Mouse (Mus musculus) hindbrain, embryonic 16.5 days (tissue): Measurements from ENCODE around the gene Adipor2. TPM values are rescaled to one million over a fixed set of nuclear protein-coding genes. Genes with fewer than 3 reads are reported as not detected.

Source experiments
- ATAC-seq: fragments of 200-750 bp; cut with Nextera tagmentation; 2 replicates; pipeline ENCODE4 v1.8.0; 2017; ENCODE audit warnings: moderate TSS enrichment, moderate library complexity
- H3K27ac ChIP-seq: fragments of 300-500 bp; sonication (generic); 2 replicates; pipeline ENCODE4 v1.5.1; 2014; ENCODE audit warnings: low read depth, mild to moderate bottlenecking, control low read depth, low read length, moderate library complexity
- H3K27me3 ChIP-seq: fragments of 300-500 bp; sonication (generic); replicated peaks from 2 replicates; pipeline ENCODE4 v1.6.1; 2014; ENCODE audit warnings: low read length; ENCODE audit not compliant: control insufficient read depth, insufficient read depth
- H3K36me3 ChIP-seq: fragments of 300-500 bp; sonication (generic); 2 replicates; pipeline ENCODE4 v1.6.1; 2014; ENCODE audit warnings: mild to moderate bottlenecking, low read length, moderate library complexity, mixed read lengths; ENCODE audit not compliant: control insufficient read depth, insufficient read depth
- H3K4me1 ChIP-seq: fragments of 300-500 bp; sonication (generic); 2 replicates; pipeline ENCODE4 v1.6.1; 2014; ENCODE audit warnings: low read depth, low read length; ENCODE audit not compliant: control insufficient read depth, insufficient read depth
- H3K4me2 ChIP-seq: fragments of 300-500 bp; sonication (generic); 2 replicates; pipeline ENCODE4 v1.6.1; 2014; ENCODE audit warnings: mild to moderate bottlenecking, low read length, control low read depth, moderate library complexity
- H3K4me3 ChIP-seq: fragments of 300-500 bp; sonication (generic); 2 replicates; pipeline ENCODE4 v1.5.1; 2014; ENCODE audit warnings: mild to moderate bottlenecking, low read length, control low read depth, moderate library complexity
- H3K9ac ChIP-seq: fragments of 300-500 bp; sonication (generic); 2 replicates; pipeline ENCODE4 v1.6.1; 2014; ENCODE audit warnings: low read depth, mild to moderate bottlenecking, control low read depth, low read length, moderate library complexity
- H3K9me3 ChIP-seq: fragments of 300-500 bp; sonication (generic); 2 replicates; pipeline ENCODE4 v1.6.1; 2014; ENCODE audit warnings: mild to moderate bottlenecking, low read length, moderate library complexity; ENCODE audit not compliant: control insufficient read depth
- WGBS: fragments of 180-500 bp; shearing (Covaris S2); extraction: QIAGEN DNeasy Blood & Tissue Kit; methylation state at CpG from one replicate; pipeline ENCODE4 v1.1.7; 2014; 5-methylcytosine and 5-hydroxymethylcytosine counted together
- polyA plus RNA-seq: library from polyadenylated mRNA; unstranded; fragments of >200 nt; fragmentation: Nextera tagmentation; extraction: Ambion mirVana; gene quantifications from 2 replicates; pipeline ENCODE4 v1.2.1, GENCODE M21; 2015

Gene Adipor2
- polyA plus RNA-seq, 1 experiment from 2014 or later, result 37.0 TPM

DNA sequence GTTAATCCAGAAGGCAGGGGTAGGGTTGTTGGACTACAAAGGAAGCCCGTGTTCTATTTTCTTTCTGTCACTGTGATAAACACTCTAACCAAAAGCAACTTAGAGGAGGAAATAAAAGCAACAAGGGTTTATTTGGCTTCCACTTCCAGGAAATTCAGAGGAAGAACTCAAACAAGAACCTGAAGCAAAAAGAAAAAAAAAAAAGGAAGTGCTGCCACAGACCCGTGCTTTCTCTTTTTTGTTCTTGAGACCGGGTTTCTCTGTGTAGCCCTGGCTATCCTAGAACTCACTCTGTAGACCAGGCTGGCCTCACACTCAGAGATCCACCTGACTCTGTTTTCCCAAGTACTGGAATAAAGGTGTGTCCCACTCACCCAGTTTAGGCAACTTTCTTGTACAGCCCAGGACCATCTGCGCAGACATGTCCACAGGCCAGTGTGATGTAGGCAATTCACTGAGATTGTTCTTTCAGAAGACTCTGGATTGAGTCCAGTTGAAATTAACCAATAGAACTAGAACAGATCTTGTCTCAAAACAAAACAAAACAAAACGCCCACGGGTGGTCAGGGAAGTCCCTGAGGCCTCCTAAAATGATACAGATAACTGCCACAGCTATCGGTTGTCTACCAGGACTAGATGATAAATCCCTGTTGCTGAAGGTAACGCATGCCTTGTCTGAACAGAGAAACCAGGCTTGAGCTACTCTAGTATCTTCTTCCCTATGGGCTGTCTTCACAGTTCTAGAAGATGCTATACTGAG lies 15.8 kb downstream of the Adipor2 start:
- H3K27me3 ChIP-seq, result no peaks in the 10 kb centered on the region
- no peak overlapping the region for H3K27ac ChIP-seq
- no peak for ATAC-seq
- no peaks in the 10 kb centered on the region for H3K9me3 ChIP-seq
- no peak overlapping the region for H3K4me3 ChIP-seq
- no peak overlapping the region for H3K9ac ChIP-seq
- H3K36me3 ChIP-seq, result no peaks in the 10 kb centered on the region
- 88% methylated on average over 8 of the region's 8 CpGs for WGBS
- no peaks in the 10 kb centered on the region for H3K4me1 ChIP-seq
- no peak overlapping the region for H3K4me2 ChIP-seq

- Histone ChIP-seq H3K9me3 (no peaks in the 10 kb centered on the region), H3K36me3 (no peaks in the 10 kb centered on the region), H3K4me2 (no peak overlapping the region), H3K27me3 (no peaks in the 10 kb centered on the region), H3K9ac (no peak overlapping the region), H3K27ac (no peak overlapping the region), H3K4me3 (no peak overlapping the region), H3K4me1 (no peaks in the 10 kb centered on the region)
- no peak for ATAC-seq
- 87% methylated on average over 3 of the region's 3 CpGs for WGBS
Measured at GRCm38 (mm10) chr6:119400649-119401048, 16.9 kb downstream of the Adipor2 start.

GRCm38 (mm10) chr6:119399371-119399770 lies 18.1 kb downstream of the Adipor2 start:
- no peaks in the 10 kb centered on the region for H3K9me3 ChIP-seq
- WGBS, result 92% methylated on average over 3 of the region's 3 CpGs
- no peaks in the 10 kb centered on the region for H3K36me3 ChIP-seq
- no peak overlapping the region for H3K4me3 ChIP-seq
- ATAC-seq, result no peak
- H3K4me1 ChIP-seq, result no peaks in the 10 kb centered on the region
- H3K9ac ChIP-seq, result no peak overlapping the region
- H3K27ac ChIP-seq, result no peak overlapping the region
- no peak overlapping the region for H3K4me2 ChIP-seq
- no peaks in the 10 kb centered on the region for H3K27me3 ChIP-seq

DNA sequence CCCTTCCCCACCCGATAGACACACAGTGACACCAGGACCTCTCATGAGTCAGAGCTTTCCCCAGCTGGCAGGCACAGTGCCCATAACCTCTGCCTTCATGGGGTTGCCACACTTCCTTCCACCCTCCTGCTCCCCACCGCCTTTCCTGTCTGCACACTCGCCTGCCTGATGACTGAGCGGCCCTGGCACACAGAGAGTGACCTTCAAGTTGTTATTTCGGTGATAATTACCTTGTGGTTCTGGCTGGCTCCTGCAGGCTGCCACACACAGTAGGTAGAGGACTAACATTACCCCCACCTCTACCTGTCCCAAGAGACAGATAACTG lies 21.2 kb downstream of the Adipor2 start:
- no peaks in the 10 kb centered on the region for H3K36me3 ChIP-seq
- H3K9me3 ChIP-seq, result no peaks in the 10 kb centered on the region
- ATAC-seq, result no peak
- H3K4me1 ChIP-seq, result no peaks in the 10 kb centered on the region
- H3K27me3 ChIP-seq, result no peaks in the 10 kb centered on the region
- H3K27ac ChIP-seq, result no peak overlapping the region
- 80% methylated on average over 5 of the region's 5 CpGs for WGBS
- H3K4me2 ChIP-seq, result no peak overlapping the region
- H3K9ac ChIP-seq, result no peak overlapping the region
- H3K4me3 ChIP-seq, result no peak overlapping the region

DNA sequence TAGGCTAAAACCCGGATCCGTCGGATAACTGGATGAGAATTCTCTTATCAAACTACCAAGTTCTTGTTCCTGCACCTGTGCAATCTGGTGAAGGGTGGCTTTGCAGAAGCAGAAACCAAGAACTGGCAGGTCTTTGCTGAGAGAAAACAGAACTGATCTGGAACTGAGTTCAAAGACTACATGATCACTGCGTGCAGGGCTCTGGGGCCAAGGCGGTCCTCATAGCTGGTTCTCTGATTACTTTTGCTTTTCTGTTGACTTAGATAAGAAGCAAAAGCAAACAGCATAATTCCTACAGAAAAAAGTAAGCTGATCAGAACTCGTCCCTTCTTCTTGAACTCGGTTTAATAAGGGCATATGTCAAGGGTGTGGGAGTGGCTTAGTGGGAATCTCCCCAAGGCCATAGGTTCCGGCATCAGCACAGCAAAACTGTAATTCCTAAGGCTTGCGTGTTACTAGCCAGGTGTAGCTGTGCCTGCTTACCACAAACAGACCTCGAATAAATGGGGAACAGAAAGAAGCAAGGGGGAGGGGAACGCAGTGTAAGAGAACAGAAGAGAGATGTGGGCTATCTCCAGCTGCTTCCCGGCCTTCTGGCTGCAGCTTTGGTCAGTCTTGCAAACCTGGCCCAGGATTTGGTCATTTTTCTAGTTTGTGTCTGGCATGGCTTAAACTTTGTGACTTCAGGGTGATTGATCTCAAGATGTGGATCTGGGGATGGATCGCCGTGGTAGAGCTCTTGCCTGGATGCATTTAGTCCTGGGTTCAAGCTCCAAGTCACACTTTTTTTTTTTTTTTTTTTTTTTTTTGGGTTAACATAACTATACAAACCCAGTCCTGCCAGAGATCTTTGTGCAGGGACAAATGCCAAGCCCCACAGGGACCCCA lies 21.8 kb downstream of the Adipor2 start:
- Histone ChIP-seq H3K4me1 (no peaks in the 10 kb centered on the region), H3K9me3 (no peaks in the 10 kb centered on the region), H3K4me2 (no peak overlapping the region), H3K27ac (no peak overlapping the region), H3K27me3 (no peaks in the 10 kb centered on the region), H3K36me3 (no peaks in the 10 kb centered on the region), H3K4me3 (no peak overlapping the region), H3K9ac (no peak overlapping the region)
- 87% methylated on average over 14 of the region's 14 CpGs for WGBS
- ATAC-seq, result no peak

- no peak for ATAC-seq
- Histone ChIP-seq H3K27ac (no peak overlapping the region), H3K9ac (no peak overlapping the region), H3K4me3 (no peak overlapping the region), H3K4me2 (no peak overlapping the region), H3K27me3 (no peaks in the 10 kb centered on the region), H3K36me3 (no peaks in the 10 kb centered on the region), H3K9me3 (no peaks in the 10 kb centered on the region), H3K4me1 (peaks cover 5% of the 10 kb centered on the region)
- WGBS, result 82% methylated on average over 9 of the region's 9 CpGs
Measured at GRCm38 (mm10) chr6:119392836-119393235, 24.7 kb downstream of the Adipor2 start.

GRCm38 (mm10) chr6:119390728-119391127 lies 26.8 kb downstream of the Adipor2 start:
- Histone ChIP-seq H3K27me3 (no peaks in the 10 kb centered on the region), H3K36me3 (no peaks in the 10 kb centered on the region), H3K27ac (no peak overlapping the region), H3K9me3 (no peaks in the 10 kb centered on the region), H3K4me1 (peaks cover 15% of the 10 kb centered on the region), H3K9ac (no peak overlapping the region), H3K4me2 (no peak overlapping the region), H3K4me3 (no peak overlapping the region)
- no peak for ATAC-seq
- 91% methylated on average over 4 of the region's 4 CpGs for WGBS

DNA sequence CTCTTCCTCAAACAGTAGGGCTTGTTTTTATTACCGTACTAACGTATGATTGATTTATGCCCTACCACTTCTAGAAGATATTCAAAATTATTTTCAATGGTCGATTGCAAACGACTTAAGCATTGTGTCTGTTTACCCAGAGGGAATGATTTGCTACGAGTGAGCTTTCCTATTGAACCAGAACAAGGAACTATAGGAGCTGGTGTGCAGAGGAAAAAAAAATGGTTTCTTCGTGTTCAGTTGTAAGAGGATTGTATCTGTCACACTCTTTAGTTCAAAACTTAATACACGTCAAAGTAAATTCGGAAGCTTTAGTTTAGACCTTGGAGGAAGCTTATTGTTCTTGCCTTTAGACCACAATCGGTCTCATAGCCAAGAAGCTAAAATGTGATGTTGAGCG lies 28.4 kb downstream of the Adipor2 start:
- Histone ChIP-seq H3K36me3 (no peaks in the 10 kb centered on the region), H3K4me3 (peak overlapping the region; percentile 79), H3K4me2 (peak overlapping the region; percentile 51), H3K9me3 (no peaks in the 10 kb centered on the region), H3K27me3 (no peaks in the 10 kb centered on the region), H3K4me1 (peaks cover 15% of the 10 kb centered on the region), H3K27ac (peak overlapping the region; percentile 82), H3K9ac (peak overlapping the region; percentile 68)
- peak; percentile 10; the same call in 1 of the 2 replicates for ATAC-seq
- 21% methylated on average over 10 of the region's 10 CpGs for WGBS

DNA sequence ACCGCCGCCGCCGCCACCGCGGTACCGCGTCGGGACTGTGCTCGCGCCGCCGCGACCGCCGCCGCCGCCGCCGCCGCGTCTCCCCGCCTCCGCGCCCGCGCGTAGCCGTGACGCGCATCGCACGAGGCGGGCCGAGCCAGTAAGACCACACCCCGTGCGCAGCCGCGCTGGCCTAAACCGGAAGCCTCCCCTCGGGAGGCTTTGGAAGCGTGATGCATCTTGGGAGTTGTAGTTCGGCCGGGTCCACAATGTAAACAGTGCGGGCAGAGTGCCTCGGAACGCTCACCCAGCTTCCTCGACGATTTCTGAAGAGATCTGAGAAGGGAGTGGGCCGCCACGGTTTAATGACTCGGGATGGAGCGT lies 28.9 kb downstream of the Adipor2 start:
- under 1% methylated on average over 34 of the region's 53 CpGs for WGBS
- H3K27ac ChIP-seq, result peak overlapping the region; percentile 93
- H3K4me1 ChIP-seq, result peaks cover 15% of the 10 kb centered on the region

More for the DNA sequence above, 28.9 kb downstream of the Adipor2 start:
- Histone ChIP-seq H3K9me3 (no peaks in the 10 kb centered on the region), H3K27me3 (no peaks in the 10 kb centered on the region), H3K4me2 (peak overlapping the region; percentile 51), H3K36me3 (no peaks in the 10 kb centered on the region), H3K9ac (peak overlapping the region; percentile 88), H3K4me3 (peak overlapping the region; percentile 79)
- ATAC-seq, result peak; percentile 99
